Mouse (Mus musculus) spleen, postnatal 14 days (tissue): ENCODE measurements around the gene Nusap1.
"Not testable (repeated sequence)": the region's sequence is repeated elsewhere in the genome, so short reads cannot be mapped to it uniquely, and the experiment has no call there.

Source experiments
- DNase-seq, 2 experiments: peaks; one replicate each; pipeline ENCODE4 v3.0.0; 2021 to 2022; ENCODE audit warnings: low spot score in 2 of 2

Nusap1 gene

DNA sequence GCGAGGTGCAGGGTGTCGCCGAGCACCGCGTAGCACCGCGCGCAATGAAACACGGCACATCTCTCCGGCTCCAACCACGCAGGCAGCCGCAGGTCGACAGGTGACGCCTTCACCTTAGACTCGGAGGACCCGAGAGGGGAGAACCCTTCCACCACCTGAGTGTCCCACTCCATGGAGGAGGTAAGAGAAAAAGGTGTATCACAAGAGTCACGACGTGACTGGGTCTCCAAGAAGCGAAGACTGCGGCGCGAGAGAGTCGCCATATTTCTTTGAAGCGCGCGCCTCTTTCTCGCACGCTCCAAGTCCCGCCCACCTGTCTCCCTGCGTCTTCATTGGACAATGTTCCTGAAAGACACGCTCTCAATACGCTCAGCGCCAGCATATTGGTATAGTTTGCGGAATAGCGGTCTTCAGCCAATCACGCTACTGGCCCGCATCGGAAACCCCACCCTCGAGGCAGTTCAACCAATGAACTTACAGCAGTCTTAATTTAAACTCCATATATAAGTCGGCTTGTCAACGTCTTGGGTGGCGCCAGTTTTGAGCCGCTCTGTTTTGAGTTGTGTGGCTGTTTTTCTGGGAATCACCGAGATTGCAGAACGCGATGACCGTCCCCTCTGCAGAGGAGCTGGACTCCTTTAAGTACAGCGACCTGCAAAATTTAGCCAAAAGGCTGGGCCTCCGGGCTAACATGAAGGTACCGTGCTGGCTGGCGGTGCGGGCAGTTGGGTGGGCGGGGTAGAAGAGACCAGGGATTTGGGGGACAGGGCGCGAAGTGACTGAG is at the start of gene Nusap1, which contains the start of gene Oip5:
Gene Nusap1, plus strand, starts transcription at position 100 of the 784 bp plus-strand sequence.
Gene Oip5, minus strand, starts transcription at position 271 of the 784 bp plus-strand sequence.
- peak; percentile 88 to 90 for DNase-seq

DNA sequence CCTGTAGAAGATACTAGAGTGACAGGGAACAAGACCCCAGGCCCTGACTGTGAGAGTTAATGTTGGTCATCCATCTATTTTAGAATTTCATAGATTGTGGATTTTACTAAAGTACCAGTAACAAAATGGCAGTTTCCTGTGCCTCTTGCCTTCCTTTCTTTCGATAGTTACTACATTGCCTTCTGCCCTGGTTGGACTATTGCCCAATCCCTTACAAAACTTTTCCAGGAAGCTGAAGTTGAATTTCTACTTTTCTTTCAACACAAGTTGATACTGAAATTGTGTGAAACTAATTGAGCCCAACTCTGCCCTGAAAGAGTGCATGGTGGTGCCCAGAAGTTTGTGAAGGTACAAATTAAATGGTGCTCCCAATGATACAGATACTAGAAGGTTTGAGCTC is 45.6 kb upstream of the Nusap1 start:
- DNase-seq = no peak

DNA sequence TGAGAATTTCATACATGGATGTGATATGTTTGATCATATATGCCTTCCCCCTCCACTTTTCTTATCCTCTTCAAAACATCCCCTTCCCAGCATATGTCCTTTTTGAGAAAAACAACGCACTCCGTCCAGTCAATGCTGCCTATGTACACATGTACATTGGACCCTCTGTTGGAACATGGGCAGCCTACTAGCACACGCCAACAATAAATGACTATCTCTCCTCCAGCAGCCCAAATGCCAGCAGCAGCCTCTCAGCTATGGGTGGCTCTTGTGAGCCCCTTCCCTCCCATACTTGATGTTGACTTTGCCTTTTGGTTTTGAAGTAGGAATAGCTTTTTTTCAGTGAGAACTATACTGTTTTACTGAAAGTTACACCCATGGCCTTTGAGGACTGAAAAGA is 36.5 kb upstream of the Nusap1 start:
- DNase-seq = no peak

DNA sequence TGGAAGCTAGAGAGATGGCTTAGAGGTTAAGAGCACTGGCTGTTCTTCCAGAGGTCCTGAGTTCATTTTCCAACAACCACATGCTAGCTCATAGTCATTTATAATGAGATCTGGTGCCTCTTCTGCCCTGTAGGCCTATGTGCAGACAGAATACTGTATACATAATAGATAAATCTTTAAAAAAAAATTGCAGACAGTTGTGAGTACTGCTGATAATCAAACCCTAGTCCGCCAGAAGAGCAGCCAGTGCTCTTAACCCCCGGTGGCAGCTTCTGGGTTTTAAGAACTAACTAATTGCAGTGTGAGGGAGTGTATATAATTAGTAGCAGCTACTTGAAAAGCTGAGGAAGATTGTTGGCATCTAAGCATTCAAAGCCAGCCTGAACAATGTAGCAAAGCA is 34.7 kb upstream of the Nusap1 start:
- no peak for DNase-seq

DNA sequence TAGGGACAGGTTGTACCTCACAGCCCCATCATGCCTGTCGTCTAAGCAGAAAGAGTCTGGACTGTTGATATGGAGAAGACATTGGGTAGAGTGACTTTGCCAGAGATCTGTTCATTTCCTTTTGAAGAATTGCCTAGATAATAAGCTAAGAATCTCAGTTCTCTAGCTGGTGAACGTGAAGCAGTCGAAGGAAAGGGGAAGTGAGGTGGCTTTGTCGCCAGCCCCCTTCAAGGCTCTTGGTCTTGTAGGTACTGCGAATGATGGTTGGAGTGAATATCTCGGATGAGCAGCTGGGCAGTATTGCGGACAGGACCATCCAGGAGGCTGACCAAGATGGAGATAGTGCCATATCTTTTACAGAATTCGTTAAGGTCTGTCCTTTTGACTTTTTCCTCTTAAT is 33.8 kb upstream of the Nusap1 start:
- no peak for DNase-seq

DNA sequence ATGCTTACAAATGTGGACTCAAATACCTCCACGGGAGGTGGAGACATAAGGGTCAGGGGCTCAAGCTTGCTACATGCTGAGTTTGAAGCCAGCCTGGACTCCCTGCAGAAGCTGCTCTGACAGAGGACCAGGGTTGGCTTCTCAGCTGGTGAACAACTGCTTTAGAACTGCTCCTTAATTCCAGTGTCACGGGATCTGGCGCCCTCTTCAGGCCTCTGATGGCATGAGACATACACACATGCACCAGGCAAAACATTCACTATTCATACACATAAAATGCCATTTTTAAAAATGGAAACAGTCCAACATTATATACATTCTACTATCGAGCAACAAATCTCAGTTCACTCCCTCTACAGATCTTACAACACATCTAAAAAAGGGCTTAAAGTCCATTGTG is 30.7 kb upstream of the Nusap1 start:
- DNase-seq = peak; percentile 57 to 76

DNA sequence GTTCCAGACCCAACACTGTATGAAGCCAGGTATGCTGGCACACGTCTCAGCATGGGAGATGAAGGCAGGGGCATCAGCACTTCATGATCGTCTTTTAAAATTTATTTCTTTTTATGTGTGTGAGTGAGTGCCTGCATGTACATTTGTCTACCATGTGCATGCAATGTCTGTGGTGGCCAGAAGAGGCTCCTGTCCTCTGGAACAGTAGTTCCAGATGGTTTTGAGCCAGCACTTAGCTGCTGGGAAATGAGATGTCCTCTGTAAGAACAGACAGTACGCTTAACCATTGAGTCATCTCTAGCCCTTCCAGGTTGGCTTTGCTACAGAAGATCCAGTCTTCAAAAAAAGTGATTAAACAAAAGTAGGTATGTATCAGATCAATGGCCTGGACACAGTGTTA is 26.9 kb upstream of the Nusap1 start:
- no peak for DNase-seq

DNA sequence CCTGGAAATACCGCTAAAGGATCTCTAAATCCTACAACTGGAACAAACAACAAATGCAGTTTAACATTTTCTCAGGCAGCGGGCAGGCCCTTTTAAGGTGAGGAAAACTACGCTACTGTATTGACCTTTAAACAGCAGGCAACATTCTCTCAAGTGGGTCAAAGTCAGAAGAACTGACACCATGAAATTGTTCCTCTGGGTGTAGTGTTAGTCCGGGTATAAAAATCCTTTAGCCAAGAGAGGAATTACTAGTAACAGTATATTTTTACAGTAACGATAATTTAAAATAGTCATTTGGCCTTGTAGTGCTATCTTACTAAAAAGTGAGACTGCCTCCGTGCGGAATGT is 24.4 kb upstream of the Nusap1 start:
- no peak for DNase-seq

DNA sequence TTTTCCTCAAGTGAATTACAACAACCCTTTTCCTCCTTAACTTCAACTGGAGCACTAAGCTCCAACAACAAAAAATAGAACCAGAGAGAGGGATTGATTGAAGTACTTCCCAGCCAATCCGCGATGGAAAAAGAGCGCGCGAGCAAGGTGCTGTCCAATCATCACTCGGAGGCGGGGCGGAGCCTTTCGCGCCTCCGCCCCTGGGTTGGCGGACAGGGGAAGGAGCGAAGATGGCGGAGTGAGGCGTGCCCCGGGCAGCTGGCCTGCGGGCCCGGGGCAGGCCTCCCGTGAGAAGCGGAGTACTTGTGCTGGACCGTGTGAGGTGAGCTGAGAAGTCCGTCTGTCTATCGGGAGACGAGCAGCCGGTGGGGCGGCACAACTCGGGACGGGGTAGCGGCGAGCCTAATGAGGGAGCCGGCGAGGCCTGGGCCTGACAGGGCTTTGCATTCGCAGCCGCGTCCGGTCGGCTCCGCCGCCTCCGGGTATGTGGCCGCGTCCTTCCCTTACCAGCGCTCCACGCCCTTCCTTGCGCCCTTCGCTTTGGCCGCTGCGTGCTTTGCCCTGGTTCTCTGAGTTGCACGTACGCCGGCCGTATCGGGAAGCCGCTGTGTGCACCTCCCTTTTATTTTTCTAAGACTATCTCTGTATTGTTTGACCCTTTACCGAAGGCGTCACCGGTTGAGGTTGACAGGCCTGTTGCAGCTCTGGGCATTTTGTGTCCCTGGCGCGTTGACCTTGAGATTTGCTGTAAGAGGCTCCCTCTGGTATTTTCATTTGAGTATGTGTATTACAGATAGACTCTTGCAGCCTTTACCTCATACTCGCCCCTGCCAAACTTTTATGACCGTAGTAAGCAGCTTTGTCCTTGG is 23.8 kb upstream of the Nusap1 start:
- peak; percentile 91 to 95 for DNase-seq

DNA sequence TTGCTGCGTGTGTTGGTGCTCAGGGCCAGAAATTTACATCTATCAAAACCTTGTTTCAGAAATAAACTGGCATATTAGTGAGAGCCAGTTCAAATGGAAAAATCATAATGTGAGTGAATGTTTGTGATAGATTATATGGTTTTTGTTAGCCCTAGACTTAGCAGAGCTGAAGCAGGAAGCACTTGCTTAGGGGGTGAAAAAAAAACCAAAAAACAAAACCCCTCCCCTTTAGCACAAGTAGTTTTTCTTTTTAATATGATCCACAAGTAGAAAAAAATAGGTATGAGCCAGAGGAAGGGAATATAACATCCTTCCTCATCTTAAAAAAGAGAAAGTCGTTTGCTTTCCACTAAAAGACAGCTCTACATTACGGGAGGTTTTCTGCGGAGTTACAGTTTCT is 22.8 kb upstream of the Nusap1 start:
- DNase-seq = no peak

DNA sequence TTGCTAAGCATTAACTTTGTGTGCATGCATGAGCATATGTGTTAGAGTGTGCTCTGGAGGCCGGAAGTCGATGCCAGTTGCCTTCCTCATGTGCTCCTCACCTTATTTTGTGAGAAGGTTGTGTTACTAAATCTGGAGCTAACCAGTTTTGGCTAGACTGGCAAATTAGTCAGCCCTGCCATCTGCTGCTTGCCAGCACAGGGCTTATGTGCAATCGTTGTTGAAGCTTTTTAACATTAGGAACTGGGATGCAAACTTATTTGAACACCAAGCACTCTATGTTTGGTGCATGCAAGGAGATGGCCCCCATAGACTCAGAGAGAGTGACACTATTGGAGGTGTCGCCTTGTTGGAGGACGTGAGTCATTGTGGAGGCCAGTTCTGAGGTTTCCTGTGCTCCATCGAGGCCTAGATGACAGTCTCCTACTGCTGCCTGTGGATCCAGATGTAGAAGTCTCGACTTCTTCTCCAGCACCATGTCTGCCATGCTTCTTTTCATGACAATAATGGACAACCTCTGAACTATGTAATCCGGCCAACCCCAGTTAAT is 21.2 kb upstream of the Nusap1 start:
- DNase-seq = no peak

DNA sequence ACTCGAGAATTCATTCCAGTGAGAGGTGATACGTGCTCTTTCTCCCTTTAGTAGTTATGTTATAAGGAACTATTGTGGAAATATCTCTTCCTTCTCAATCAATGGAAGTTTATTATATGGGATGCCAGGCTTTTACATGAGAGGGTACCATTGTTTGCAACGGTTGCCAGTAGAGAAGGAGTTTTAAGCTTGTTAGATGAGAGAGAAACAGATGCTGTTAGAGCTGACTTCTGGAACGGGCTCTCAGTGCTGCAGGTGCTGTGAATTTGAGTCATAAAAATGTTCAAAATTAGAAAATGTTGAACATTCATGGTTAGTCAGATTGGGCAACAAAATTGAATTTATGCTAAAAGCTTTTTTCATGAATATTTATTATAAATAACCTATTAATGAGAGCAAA is 17.1 kb upstream of the Nusap1 start:
- no peak for DNase-seq

DNA sequence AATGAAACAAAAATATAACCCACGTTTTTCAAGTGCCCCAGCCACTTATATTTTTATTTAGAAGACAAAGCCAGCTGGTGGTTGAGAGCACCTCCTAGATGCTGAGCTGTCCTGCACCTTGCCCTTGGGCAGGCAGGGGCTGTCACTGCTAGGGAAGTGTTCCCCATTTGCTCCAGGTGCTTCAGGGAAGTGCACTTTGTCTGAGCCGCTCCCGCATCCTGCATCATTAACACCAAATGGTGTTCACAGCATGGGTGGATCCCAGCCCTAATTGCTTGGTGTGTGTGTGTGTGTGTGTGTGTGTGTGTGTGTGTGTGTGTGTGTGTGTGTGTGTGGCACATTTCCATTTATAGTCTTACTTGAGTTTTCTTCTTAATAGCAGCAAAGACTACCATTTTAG is 16.5 kb upstream of the Nusap1 start:
- not testable (repeated sequence) for DNase-seq

DNA sequence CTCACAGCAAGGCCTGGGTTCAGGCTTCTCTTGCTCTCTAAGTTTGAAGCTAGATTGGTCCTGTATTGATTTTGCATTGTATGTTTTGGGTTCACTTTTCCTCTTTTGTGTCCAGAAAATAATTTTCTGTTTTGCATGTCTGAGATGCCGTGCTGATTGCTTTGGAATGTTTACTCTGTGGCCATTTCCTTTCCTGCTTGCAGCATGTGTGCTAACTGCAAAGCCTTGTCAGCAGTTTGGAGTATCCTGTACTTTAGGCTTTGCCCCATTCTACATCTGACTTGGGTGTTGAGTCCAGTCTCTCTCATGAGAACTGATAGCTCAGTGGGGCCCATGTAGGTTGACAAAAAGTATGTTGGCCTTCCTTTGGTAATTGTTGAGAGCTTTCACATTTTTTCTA is 15.6 kb upstream of the Nusap1 start:
- DNase-seq = no peak

DNA sequence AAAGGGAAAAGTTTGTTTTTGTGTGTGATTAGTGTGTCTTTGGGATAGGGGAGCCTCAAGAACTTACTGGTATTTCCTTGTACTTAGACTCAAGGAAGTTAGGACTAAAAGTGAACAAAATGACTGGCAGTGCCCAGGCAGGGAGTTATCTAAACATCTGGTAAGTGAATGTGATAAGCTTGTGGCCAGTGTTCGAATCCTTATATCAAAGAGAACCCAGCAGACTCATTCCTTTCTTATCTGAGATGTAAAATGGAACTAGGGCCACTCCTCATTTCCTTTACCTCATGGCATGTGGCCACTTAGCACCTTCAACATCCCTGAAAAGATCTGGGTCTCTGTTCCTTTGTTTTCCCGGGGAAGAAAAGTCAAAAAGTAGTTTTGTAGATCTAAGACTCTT is 14.2 kb upstream of the Nusap1 start:
- no peak for DNase-seq

DNA sequence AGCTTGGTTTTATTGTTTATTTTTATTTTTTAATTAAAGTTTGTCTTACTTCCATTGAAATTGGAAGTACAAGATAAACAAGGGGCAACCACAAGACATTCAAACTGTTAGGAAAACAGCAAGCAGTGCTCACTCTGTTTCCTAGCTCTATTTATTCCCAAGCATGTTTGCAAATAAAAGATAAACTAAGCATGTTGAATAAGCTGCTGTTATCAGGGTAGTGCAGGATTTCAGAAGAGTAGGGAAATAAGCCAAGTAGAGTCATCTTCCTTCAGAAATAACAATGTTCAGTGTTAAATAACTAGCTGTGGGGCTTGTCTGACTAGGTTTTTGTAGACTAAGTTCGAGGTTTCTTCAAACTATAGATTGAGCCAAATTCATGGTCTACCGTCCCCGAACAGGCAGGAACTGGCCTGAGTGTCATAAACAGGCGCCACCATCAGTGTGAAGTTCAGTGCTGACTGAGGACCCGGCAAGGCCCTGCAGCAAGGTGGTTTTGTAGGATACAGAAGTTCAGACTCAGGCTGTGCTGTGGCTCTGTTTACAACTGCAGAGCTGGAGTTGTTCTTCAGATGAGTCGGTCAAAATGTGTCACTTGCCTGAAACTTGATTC is 12.6 kb upstream of the Nusap1 start:
- no peak for DNase-seq

DNA sequence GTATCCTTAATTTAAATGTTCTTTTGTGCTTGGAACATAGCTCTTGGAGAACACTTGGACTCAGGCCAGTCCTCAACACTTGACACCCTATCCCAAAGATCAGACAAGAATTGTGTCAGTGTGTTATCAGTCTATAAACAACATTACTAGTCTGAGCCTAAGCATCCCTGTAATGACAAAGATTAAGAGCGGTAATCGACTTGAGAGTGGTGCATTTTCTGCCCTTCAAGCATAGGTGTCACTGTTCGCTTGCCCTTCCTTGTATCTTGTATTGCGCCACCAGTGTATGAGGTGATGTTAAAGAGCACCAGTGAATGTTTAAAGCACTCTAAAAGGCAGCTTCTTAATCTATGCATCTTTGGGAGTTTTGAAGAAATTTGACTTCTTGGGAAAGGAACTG is 11.1 kb upstream of the Nusap1 start:
- no peak for DNase-seq

DNA sequence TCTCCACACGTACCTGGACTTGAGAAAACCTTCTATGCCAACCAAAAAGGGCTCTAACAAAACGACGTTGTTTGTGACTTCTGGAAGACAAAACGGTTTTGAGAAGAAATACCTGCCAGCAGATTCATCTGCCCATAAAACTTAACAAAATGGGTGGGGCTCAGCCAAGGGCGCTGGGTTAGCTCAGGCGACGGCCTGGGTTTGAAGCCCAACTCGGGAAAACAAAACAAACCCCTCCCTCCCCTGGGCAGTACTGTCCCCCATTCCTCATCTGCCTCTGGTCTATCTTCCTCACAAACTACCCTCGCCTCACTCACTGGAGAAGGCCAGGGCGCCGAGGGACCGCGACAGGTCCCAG is 278 bp upstream of the Nusap1 start:
- DNase-seq = no peak

DNA sequence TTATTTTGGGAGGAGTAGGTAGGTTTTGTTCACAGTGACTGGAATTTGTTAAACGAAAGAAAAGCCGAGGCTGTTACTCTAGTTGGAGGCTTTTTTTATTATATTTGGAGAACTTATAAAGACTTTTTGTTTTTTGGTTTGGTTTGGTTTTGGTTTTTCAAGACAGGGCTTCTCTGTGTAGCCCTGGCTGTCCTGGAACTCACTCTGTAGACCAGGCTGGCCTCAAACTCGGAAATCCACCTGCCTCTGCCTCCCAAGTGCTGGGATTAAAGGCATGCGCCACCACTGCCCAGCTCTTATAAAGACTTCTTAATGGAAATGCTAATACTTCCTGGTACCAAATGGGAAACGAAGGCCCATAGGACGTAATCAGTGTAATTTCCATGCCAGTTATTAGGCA is 904 bp downstream of the Nusap1 start:
- DNase-seq = not testable (repeated sequence)

DNA sequence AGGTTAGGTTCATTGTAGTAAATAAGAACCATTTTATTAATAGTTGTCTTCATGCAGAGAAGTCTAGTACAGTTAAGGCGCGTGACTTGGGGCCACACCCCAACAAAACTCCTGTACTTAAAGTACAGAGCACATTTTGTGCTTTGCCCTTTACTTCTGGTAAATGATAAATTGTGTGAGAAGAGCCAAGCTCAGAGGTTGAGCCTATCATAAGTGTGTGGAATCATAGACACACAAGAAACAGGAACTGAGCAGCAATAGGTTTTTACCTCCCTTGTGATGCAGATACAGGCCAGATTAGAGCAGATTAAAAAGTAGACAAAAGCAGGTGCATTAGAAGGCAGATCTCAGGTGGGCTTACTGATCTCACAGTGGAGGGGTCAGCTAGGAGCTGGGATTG is 3.2 kb downstream of the Nusap1 start:
- DNase-seq = no peak

DNA sequence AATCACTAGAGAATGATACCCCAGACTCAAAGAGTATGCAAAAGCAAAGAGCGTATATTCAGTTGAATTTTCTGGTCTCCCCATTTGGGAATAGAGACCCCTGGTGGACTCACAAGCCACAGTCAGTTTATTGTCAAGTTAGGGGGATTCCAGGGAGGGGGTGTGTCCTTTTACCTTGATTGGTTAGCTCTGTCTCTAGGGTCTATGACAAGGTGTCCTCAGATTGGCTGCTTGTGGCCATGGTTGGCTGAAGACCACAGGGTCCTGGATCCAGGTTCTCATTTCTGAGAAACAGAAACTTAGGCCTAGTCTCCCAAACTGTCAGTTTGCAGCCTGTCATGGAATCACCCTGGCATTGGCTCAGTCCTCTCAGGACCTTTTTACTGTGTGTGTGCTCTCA is 18.7 kb downstream of the Nusap1 start:
- DNase-seq = no peak

DNA sequence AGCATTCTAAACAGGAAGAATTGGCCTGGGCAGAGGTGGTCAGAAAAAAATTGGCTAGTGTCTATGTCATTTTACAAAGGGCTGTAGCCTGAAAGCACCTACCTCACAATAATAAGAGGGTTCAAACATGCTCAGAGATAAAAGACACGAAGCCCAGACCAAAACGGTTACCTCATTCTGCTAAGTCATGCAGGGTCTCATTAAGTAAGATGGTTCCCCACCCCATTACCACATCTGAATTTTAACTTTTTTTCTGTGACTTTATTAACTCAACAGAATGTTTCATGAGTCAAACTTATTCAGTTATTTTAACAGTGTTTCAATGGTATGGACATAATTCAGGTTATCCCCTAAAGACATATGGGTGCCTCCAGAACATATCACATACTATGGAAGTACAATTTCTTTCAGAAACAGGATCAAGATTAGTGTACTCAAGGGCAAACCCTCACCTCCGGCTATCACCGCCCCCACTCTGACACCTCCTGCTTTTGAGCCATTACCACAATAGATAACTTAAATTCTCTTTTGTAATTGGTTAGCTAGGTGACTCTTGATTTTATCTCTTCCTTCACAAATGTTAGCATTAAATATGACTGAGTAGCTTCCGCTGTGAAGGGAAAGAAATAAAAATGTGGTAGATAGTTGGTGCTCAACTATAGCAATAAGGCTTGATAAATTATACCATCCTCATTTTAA is 23.3 kb downstream of the Nusap1 start:
- no peak for DNase-seq
